Mouse (Mus musculus) MEL (cell line): ENCODE measurements around the gene Top3b. TPM values are rescaled to one million over a fixed set of nuclear protein-coding genes. Genes with fewer than 3 reads are reported as not detected.

ENCODE experiments used
- DNase-seq: peaks from one replicate; pipeline ENCODE4 v3.0.0; 2011; ENCODE audit warnings: low read depth, low spot score
- H3K27ac ChIP-seq: 2 replicates; pipeline ENCODE4 v1.5.1; 2012; ENCODE audit warnings: low read depth, mild to moderate bottlenecking, control low read depth, low read length, moderate library complexity; ENCODE audit not compliant: control insufficient read depth
- H3K27me3 ChIP-seq, 2 experiments: fragments of 150-350 bp in 1 of 2; sonication (generic) in 1 of 2; 2 replicates each; pipeline ENCODE4 v1.6.1; 2012; ENCODE audit warnings: low read length in 2 of 2, mild to moderate bottlenecking in 2 of 2, improper control_type of control experiment in 1 of 2, moderate library complexity in 1 of 2; ENCODE audit not compliant: insufficient read depth in 2 of 2, control insufficient read depth in 1 of 2
- H3K36me3 ChIP-seq, 2 experiments: 2 replicates each; pipeline ENCODE4 v1.6.1; 2012 to 2014; ENCODE audit warnings: low read length in 2 of 2, improper control_type of control experiment in 1 of 2, inconsistent platforms in 1 of 2, mild to moderate bottlenecking in 1 of 2; ENCODE audit not compliant: insufficient read depth in 2 of 2, control insufficient read depth in 1 of 2
- H3K4me1 ChIP-seq, 2 experiments: fragments of 150-350 bp in 1 of 2; sonication (generic) in 1 of 2; 2 replicates each; pipeline ENCODE4 v1.6.1; 2012; ENCODE audit warnings: low read length in 2 of 2, improper control_type of control experiment in 1 of 2, mild to moderate bottlenecking in 1 of 2; ENCODE audit not compliant: insufficient read depth in 2 of 2, control insufficient read depth in 1 of 2
- H3K4me3 ChIP-seq, 2 experiments: fragments of 150-350 bp in 1 of 2; sonication (generic) in 1 of 2; 2 replicates each; pipeline ENCODE4 v1.5.1; 2012; ENCODE audit warnings: low read depth in 2 of 2, low read length in 2 of 2, mild to moderate bottlenecking in 2 of 2, moderate library complexity in 2 of 2, control low read depth in 1 of 2, improper control_type of control experiment in 1 of 2; ENCODE audit not compliant: control insufficient read depth in 1 of 2, insufficient read depth in 1 of 2
- H3K79me2 ChIP-seq: 2 replicates; pipeline ENCODE4 v1.6.1; 2012; ENCODE audit warnings: mild to moderate bottlenecking, low read length, moderate library complexity; ENCODE audit not compliant: control insufficient read depth, poor library complexity, insufficient read depth
- H3K9ac ChIP-seq: 2 replicates; pipeline ENCODE4 v1.6.1; 2012; ENCODE audit warnings: low read depth, mild to moderate bottlenecking, control low read depth, low read length, moderate library complexity; ENCODE audit not compliant: control insufficient read depth, poor library complexity, severe bottlenecking
- H3K9me3 ChIP-seq: fragments of 150-350 bp; sonication (generic); replicated peaks from 2 replicates; pipeline ENCODE4 v1.6.1; 2012; ENCODE audit warnings: mild to moderate bottlenecking, low read length, improper control_type of control experiment, moderate library complexity; ENCODE audit not compliant: insufficient read depth
- CTCF ChIP-seq, 3 experiments: IDR thresholded peaks in 2 of 3; conservative IDR thresholded peaks in 1 of 3; 2 replicates each; pipeline ENCODE4 v1.5.1; 2011 to 2012; ENCODE audit warnings: low read length in 3 of 3, low read depth in 2 of 3, mild to moderate bottlenecking in 2 of 3, improper control_type of control experiment in 1 of 3, inconsistent platforms in 1 of 3, mixed read lengths in 1 of 3, moderate library complexity in 1 of 3; ENCODE audit not compliant: control insufficient read depth in 1 of 3, insufficient read depth in 1 of 3, poor library complexity in 1 of 3, severe bottlenecking in 1 of 3
- E2F4 ChIP-seq: IDR thresholded peaks from 2 replicates; pipeline ENCODE4 v1.6.1; 2011; ENCODE audit warnings: low read depth, low read length, improper control_type of control experiment, borderline replicate concordance
- ETS1 ChIP-seq: IDR thresholded peaks from 2 replicates; pipeline ENCODE4 v1.6.1; 2012; ENCODE audit warnings: low read depth, mild to moderate bottlenecking, inconsistent platforms, low read length, improper control_type of control experiment, moderate library complexity
- HCFC1 ChIP-seq: IDR thresholded peaks from 2 replicates; pipeline ENCODE4 v1.6.1; 2012; ENCODE audit warnings: low read depth, mild to moderate bottlenecking, inconsistent platforms, low read length, improper control_type of control experiment, moderate library complexity
- JUND ChIP-seq: IDR thresholded peaks from 2 replicates; pipeline ENCODE4 v1.6.1; 2011; ENCODE audit warnings: low read depth, mild to moderate bottlenecking, improper control_type of control experiment, low read length
- KAT2A ChIP-seq: conservative IDR thresholded peaks from 2 replicates; pipeline ENCODE4 v1.6.1; 2012; ENCODE audit warnings: low read depth, low read length, improper control_type of control experiment, inconsistent platforms
- MXI1 ChIP-seq: IDR thresholded peaks from 2 replicates; pipeline ENCODE4 v1.6.1; 2011; ENCODE audit warnings: mild to moderate bottlenecking, low read depth, low read length, improper control_type of control experiment
- POLR2A ChIP-seq, 2 experiments: IDR thresholded peaks; 2 replicates each; pipeline ENCODE4 v1.6.1; 2011 to 2012; ENCODE audit warnings: low read length in 2 of 2, mild to moderate bottlenecking in 2 of 2, control low read depth in 1 of 2, improper control_type of control experiment in 1 of 2, low read depth in 1 of 2, moderate library complexity in 1 of 2; ENCODE audit not compliant: control insufficient read depth in 1 of 2, insufficient read depth in 1 of 2, poor library complexity in 1 of 2
- POLR2AphosphoS2 ChIP-seq: IDR thresholded peaks from 2 replicates; pipeline ENCODE4 v1.6.1; 2011; ENCODE audit warnings: low read length, improper control_type of control experiment
- POLR2AphosphoS5 ChIP-seq: IDR thresholded peaks from 2 replicates; pipeline ENCODE4 v1.6.1; 2012; ENCODE audit warnings: low read depth, borderline replicate concordance, mild to moderate bottlenecking, inconsistent platforms, low read length, moderate library complexity, mixed read lengths
- RAD21 ChIP-seq: IDR thresholded peaks from 2 replicates; pipeline ENCODE4 v1.6.1; 2011; ENCODE audit warnings: mild to moderate bottlenecking, low read depth, low read length, improper control_type of control experiment
- SIN3A ChIP-seq: IDR thresholded peaks from 2 replicates; pipeline ENCODE4 v1.6.1; 2012; ENCODE audit warnings: low read length, improper control_type of control experiment, inconsistent platforms
- SMC3 ChIP-seq: IDR thresholded peaks from 2 replicates; pipeline ENCODE4 v1.6.1; 2011; ENCODE audit warnings: low read depth, low read length, improper control_type of control experiment
- TAL1 ChIP-seq: IDR thresholded peaks from 2 replicates; pipeline ENCODE4 v1.6.1; 2012; ENCODE audit warnings: mild to moderate bottlenecking, inconsistent platforms, low read length, moderate library complexity, mixed read lengths
- TBP ChIP-seq: IDR thresholded peaks from 2 replicates; pipeline ENCODE4 v1.8.0; 2011; ENCODE audit warnings: low read depth, low read length, improper control_type of control experiment
- TCF12 ChIP-seq: IDR thresholded peaks from 2 replicates; pipeline ENCODE4 v1.6.1; 2014; ENCODE audit warnings: low read depth, mild to moderate bottlenecking, inconsistent platforms, low read length, improper control_type of control experiment, moderate library complexity
- UBTF ChIP-seq: IDR thresholded peaks from 2 replicates; pipeline ENCODE4 v1.6.1; 2012; ENCODE audit warnings: low read depth, mild to moderate bottlenecking, inconsistent platforms, low read length, improper control_type of control experiment, moderate library complexity, borderline replicate concordance; ENCODE audit not compliant: insufficient read depth
- USF2 ChIP-seq, 2 experiments: IDR thresholded peaks; 2 replicates each; pipeline ENCODE4 v1.6.1; 2011 to 2012; ENCODE audit warnings: improper control_type of control experiment in 2 of 2, low read length in 2 of 2, borderline replicate concordance in 1 of 2, inconsistent platforms in 1 of 2, low read depth in 1 of 2, mild to moderate bottlenecking in 1 of 2; ENCODE audit not compliant: insufficient read depth in 1 of 2
- ZC3H11A ChIP-seq: IDR thresholded peaks from 2 replicates; pipeline ENCODE4 v1.6.1; 2012; ENCODE audit warnings: low read depth, mild to moderate bottlenecking, inconsistent platforms, low read length, improper control_type of control experiment
- ZKSCAN1 ChIP-seq: IDR thresholded peaks from 2 replicates; pipeline ENCODE4 v1.6.1; 2012; ENCODE audit warnings: low read depth, mild to moderate bottlenecking, inconsistent platforms, low read length, improper control_type of control experiment, moderate library complexity
- ZMIZ1 ChIP-seq: IDR thresholded peaks from 2 replicates; pipeline ENCODE4 v1.6.1; 2012; ENCODE audit warnings: low read depth, mild to moderate bottlenecking, inconsistent platforms, low read length, improper control_type of control experiment, moderate library complexity
- polyA plus RNA-seq, 2 experiments: library from polyadenylated mRNA; stranded (reverse) in 1 of 2; unstranded in 1 of 2; fragments of >175 nt in 1 of 2; fragments of >200 nt in 1 of 2; gene quantifications; 2 replicates each; pipeline versions ENCODE4 v1.2.1 to v1.2.4; 2012; ENCODE audit warnings: low replicate concordance in 2 of 2, low read depth in 1 of 2; ENCODE audit not compliant: insufficient read length in 2 of 2, insufficient read depth in 1 of 2, missing spikeins in 1 of 2
- total RNA-seq: library from RNA; depleted of rRNA; stranded (reverse); fragments of 300-350 nt; gene quantifications from 2 replicates; pipeline ENCODE4 v1.2.3, GENCODE M21; 2012

The Top3b gene
- total and polyA plus RNA-seq, 3 experiments = 50.5 to 93.2 TPM; not detected in 1

DNA sequence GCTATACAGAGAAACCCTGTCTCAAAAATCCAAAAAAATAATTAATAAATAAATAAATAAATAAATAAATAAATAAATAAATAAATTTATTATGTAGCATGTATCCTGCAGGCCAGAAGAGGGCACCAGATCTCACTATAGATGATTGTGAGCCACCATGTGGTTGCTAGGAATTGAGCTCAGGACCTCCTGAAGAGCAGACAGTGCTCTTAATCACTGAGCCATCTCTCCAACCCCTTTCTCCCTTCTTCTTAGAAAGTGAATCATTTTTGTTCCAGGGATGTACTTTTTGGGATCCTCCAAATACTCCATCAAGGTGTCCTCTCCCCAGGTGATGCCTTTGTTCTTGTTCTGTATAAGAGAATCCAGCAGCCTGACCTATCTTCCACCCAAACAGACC lies 21.3 kb upstream of the Top3b start:
- H3K36me3 ChIP-seq = no peaks in the 10 kb centered on the region
- H3K9me3 ChIP-seq = no peaks in the 10 kb centered on the region
- no peak overlapping the region for H3K27ac ChIP-seq
- no peaks in the 10 kb centered on the region for H3K79me2 ChIP-seq
- DNase-seq = peak; percentile 29
- no peak overlapping the region for H3K9ac ChIP-seq
- no peaks in the 10 kb centered on the region for H3K4me1 ChIP-seq
- no peak overlapping the region for H3K4me3 ChIP-seq
- peak in 1 of 3 experiments; percentile 28; a peak in 2 of 6 replicates for TF ChIP-seq CTCF (IDR thresholded peaks at IDR 0.05 in 2 of 3, conservative IDR thresholded peaks at IDR 0.05 in 1 of 3; ENCODE audit: control insufficient read depth in 1 of 3, insufficient read depth in 1 of 3, low read depth in 2 of 3, low read length in 3 of 3, poor library complexity in 1 of 3, severe bottlenecking in 1 of 3)
- no peak for TF ChIP-seq UBTF
- H3K27me3 ChIP-seq = no peaks in the 10 kb centered on the region

DNA sequence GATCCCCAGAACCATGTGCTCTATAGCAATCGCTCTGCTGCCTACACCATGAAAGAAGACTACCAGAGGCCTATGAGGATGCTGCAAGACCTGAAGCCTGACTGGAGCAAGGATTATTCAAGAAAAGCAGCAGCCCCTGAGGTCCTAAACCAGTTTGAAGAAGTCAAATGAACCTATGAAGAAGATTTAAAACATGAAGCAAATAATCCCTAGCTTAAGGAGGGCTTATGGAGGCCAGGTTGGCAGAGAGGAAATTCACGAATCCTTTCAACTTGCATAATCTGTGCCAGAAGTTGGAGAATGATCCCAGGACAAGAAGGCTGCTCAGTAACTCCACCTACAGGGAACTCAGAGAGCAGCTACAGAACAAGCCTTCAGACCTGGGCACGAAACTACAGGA lies 18.1 kb upstream of the Top3b start:
- H3K4me3 ChIP-seq = no peak overlapping the region
- TF ChIP-seq TAL1 (no peak), USF2 (IDR thresholded peaks at IDR 0.05; ENCODE audit: borderline replicate concordance in 1 of 2, insufficient read depth in 1 of 2, low read depth in 1 of 2, low read length in 2 of 2) (no peak), ETS1 (no peak), TBP (no peak), ZMIZ1 (no peak), RAD21 (no peak), HCFC1 (no peak), TCF12 (no peak), POLR2A (IDR thresholded peaks at IDR 0.05; ENCODE audit: control insufficient read depth in 1 of 2, insufficient read depth in 1 of 2, low read depth in 1 of 2, low read length in 2 of 2, poor library complexity in 1 of 2) (no peak), ZKSCAN1 (no peak), E2F4 (no peak)

GRCm38 (mm10) chr16:16854836-16855235 lies 15.7 kb upstream of the Top3b start:
- no peak overlapping the region for H3K27ac ChIP-seq
- no peak overlapping the region for H3K4me3 ChIP-seq
- no peaks in the 10 kb centered on the region for H3K79me2 ChIP-seq
- no peaks in the 10 kb centered on the region for H3K9me3 ChIP-seq
- TF ChIP-seq JUND (no peak), SMC3 (peak; percentile 77), POLR2AphosphoS5 (no peak), CTCF (IDR thresholded peaks at IDR 0.05 in 2 of 3, conservative IDR thresholded peaks at IDR 0.05 in 1 of 3; ENCODE audit: control insufficient read depth in 1 of 3, insufficient read depth in 1 of 3, low read depth in 2 of 3, low read length in 3 of 3, poor library complexity in 1 of 3, severe bottlenecking in 1 of 3) (peak; percentile 60 to 83 (median 83)), MXI1 (no peak), TAL1 (no peak), RAD21 (peak; percentile 82), KAT2A (no peak), ZC3H11A (peak; percentile 58), POLR2AphosphoS2 (no peak), ETS1 (no peak), SIN3A (no peak), E2F4 (no peak)
- peak; percentile 77 for DNase-seq
- H3K27me3 ChIP-seq = peaks cover 0 to 1% of the 10 kb centered on the region in 2 experiments; a peak in 1 of 4 replicates
- no peaks in the 10 kb centered on the region for H3K36me3 ChIP-seq
- H3K9ac ChIP-seq = peak overlapping the region; percentile 29; the same call in 1 of the 2 replicates
- H3K4me1 ChIP-seq = no peaks in the 10 kb centered on the region; a peak in 1 of 4 replicates

More for the DNA sequence above, 18.1 kb upstream of the Top3b start:
- H3K9ac ChIP-seq = no peak overlapping the region
- no peaks in the 10 kb centered on the region for H3K27me3 ChIP-seq
- no peak overlapping the region for H3K27ac ChIP-seq
- no peaks in the 10 kb centered on the region; a peak in 1 of 4 replicates for H3K4me1 ChIP-seq
- no peaks in the 10 kb centered on the region for H3K9me3 ChIP-seq
- no peaks in the 10 kb centered on the region for H3K36me3 ChIP-seq
- no peak for DNase-seq
- no peaks in the 10 kb centered on the region for H3K79me2 ChIP-seq
